Mouse (Mus musculus) adrenal gland, postnatal 36 days (tissue): Measurements from ENCODE around the gene Gtpbp8. TPM values are rescaled to one million over a fixed set of nuclear protein-coding genes. Genes with fewer than 3 reads are reported as not detected.
A peak's percentile ranks its signal among the peaks of the same experiment; 100 is the strongest.

Experiments
- DNase-seq, 2 experiments: peaks; one replicate each; pipeline ENCODE4 v3.0.0; 2021; ENCODE audit warnings: mixed read lengths in 1 of 2
- long read RNA-seq, 2 experiments: library from polyadenylated mRNA; stranded (forward); transcript quantifications; one replicate each; pipeline ENCODE4 v2.0.0; 2021; ENCODE audit warnings: borderline sequencing depth in 2 of 2
- total RNA-seq, 2 experiments: library from RNA; stranded (reverse); gene quantifications; 2 replicates each; pipeline ENCODE4 v1.2.3; 2021

Gene Gtpbp8
- 10 to 100 TPM; 18.2 to 19.1 TPM for total RNA-seq
- long read RNA-seq, experiment 1, transcript Gtpbp8-204 (6 exons, 3,415 nt) = major isoform, 16 of 32 reads
- long read RNA-seq, experiment 1, partial matches to known transcripts = 2 of 32 reads
- long read RNA-seq, experiment 1, other reads (novel, unspliced or antisense) = 9 of 32 reads
- long read RNA-seq, experiment 2, transcript Gtpbp8-204 (6 exons, 3,415 nt) = major isoform, 5 of 11 reads
- long read RNA-seq, experiment 2, partial matches to known transcripts = 0 of 11 reads
- long read RNA-seq, experiment 2, other reads (novel, unspliced or antisense) = 6 of 11 reads

GRCm38 (mm10) chr16:44745866-44746562 is at the start of gene Gtpbp8:
Gtpbp8 (minus strand) TSS chr16:44746363.
- peak; percentile 83 to 90 for DNase-seq

- no peak for DNase-seq
Measured at GRCm38 (mm10) chr16:44794416-44794815, 48.3 kb upstream of the Gtpbp8 start.

DNA sequence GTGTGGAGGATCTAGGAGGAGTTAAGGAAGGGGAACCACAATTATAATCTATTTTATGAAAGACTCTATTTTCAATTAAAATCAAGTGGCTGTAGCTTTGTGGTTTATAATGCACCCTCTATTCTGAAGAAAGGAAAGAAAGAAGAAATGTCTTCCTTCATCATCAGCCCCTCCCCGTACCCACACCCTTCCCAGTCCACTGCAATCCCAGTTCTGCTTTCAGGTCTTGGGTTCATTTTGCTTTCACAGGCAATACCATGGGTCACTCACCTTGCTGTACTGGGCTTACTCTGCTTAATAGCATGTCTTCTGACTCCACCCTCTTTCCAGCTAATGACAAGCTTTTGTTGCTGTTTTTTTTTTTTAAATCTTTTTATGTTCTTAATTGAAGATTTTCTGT is 40.8 kb upstream of the Gtpbp8 start:
- DNase-seq = no peak

DNA sequence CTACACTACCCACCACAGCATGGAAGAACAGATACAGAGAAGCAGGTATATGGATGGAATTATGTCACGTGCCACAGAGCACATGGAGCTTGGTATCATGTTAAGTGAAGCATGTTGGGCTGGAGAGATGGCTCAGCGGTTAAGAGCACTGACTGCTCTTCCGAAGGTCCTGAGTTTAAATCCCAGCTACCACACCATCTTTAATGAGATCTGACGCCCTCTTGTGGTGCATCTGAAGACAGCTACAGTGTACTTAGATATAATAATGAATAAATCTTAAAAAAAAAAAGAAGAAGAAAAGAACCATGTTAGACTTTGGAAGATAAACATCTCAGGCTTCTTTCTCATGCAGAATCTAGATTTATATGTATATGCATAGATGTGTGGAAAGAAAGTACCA is 34.6 kb upstream of the Gtpbp8 start:
- DNase-seq = no peak

DNA sequence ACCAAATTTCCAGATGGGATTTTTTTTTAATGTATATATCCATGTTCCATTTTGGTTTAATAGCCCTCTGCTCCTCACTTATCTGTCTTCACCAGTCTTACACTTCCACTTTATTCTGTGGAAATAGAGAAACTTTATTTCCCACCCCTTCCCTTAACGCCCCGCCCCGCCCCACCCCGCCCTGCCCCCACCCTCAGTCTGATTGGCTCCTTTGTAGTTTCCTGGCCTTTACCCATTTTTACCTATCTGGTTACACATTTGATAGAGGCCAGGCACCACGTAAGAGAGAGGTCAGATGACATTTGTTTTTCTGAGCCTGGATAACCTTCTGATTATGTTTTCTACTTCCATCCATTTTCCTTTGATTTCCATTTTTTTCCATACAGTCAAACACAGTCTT is 33.3 kb upstream of the Gtpbp8 start:
- no peak for DNase-seq

DNA sequence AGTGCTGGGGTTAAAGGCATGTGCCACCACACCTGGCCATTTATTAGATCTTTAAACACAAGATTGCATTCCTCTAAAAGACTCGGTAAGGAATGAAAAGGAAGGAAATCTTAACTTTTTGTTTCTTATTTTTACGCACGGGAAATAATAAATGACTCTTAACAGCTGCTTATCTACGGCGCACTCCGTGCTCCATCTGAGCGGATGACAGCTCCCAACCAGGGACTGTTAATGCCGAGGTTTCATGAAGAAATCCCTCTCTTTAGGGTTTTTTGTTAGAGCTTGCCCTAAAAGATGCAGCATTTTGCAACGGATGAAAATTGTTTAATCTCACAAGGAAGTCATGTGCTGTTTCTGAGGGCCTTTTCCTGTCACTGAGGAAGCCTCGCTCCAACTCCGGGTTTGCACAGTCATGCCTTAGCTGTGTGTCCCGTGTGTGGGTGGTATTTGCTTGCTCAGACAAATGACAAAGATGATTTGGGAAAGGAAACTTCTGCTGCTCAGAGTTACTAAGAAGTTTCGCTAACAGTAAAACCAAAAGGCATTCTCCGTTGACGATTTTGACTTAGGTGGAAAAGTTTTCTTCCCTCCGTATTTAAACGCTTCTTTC is 32.5 kb upstream of the Gtpbp8 start:
- DNase-seq = peak in 1 of 2 experiments; percentile 20

DNA sequence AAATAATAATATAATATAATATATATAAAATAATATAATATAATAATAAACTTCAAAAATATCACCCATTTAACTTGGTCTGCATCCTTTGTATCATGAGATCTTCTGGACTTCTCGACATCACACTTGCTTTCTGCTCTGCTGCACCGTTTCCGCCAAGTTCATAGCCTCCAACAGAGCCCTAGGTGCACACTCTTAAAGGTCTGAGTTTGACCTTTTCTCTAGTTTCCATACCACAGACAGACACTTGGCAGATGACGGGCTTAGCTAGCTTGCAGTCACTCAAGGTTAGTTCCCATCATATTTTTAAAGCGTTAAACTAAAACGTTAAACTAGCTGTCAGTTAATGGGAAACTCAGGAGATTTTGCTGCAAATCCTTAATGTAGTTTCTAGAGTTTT is 28.0 kb upstream of the Gtpbp8 start:
- DNase-seq = no peak

GRCm38 (mm10) chr16:44773673-44774072 is 27.5 kb upstream of the Gtpbp8 start:
- no peak for DNase-seq

DNA sequence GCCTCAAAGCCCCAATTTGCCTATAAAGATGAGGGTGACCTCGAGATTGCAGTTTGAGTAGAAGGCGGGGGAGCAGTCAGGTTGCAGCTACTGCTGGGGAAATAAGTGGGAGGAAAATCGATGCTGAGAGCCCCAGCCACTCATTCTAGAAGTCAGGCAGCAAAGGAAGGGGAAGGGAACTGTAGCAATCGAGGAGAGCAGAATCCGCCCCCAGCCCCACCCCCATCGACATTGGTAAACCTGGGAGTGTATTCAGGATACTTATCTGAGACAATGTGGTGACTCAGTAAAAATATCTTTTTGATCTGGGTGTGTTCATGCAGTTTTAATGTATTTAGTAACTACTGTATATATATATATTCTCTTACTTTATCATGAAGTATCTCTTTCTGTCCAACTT is 26.4 kb upstream of the Gtpbp8 start:
- DNase-seq = no peak

DNA sequence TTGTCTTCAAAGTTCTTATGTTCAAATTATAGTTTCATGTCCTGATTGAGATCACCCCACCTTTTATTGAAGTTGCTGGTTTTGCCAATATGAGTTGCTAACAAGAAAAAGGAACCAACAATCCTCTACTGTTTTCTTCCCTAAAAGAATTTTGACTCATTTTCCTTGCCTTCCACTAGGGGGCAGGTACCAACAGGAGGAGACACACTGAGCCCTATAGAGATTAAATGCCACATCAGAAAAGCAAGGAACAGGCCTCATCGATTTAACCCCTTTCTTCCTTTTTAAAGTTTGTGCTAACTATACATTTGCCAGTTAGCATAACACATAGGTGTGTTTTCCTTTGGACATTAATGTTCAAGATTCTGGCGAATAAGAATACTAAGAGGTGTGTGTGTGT is 21.8 kb upstream of the Gtpbp8 start:
- peak in 1 of 2 experiments; percentile 16 for DNase-seq

GRCm38 (mm10) chr16:44767506-44767905 is 21.3 kb upstream of the Gtpbp8 start:
- no peak for DNase-seq

DNA sequence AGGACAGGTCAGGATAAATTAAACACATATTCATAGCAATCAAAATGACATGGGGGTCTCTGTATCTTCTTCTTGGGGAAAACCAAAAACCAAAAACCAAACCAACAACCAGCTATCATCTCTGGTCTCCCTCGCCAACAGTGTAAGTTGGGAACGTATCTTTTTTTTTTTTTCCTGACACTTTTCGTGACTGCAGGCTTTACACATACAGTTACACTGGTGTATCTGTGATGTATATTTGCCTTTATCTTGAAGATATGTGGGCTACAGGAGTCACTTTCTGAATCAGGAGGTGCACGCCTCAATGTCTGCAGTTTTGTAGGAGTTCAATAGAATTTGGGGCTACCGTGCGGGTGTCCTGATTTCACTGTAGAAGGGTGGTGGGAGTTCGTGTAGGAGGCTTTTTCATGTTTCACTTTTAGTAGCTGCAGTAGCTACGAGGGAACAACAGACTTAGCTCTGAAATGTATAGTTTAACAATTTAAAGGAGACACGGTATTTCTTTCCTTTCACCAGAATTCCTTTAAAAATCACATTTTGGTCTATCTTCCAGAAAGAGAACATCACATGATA is 20.2 kb upstream of the Gtpbp8 start:
- DNase-seq = no peak

GRCm38 (mm10) chr16:44765555-44766319 is 19.6 kb upstream of the Gtpbp8 start, which contains the start of gene Cd200r1:
Cd200r1 (plus strand) TSS chr16:44765736.
- DNase-seq = no peak

- DNase-seq = no peak
Measured at GRCm38 (mm10) chr16:44761811-44762210, 15.6 kb upstream of the Gtpbp8 start.

- no peak for DNase-seq
Measured at GRCm38 (mm10) chr16:44757700-44758099, 11.5 kb upstream of the Gtpbp8 start.

DNA sequence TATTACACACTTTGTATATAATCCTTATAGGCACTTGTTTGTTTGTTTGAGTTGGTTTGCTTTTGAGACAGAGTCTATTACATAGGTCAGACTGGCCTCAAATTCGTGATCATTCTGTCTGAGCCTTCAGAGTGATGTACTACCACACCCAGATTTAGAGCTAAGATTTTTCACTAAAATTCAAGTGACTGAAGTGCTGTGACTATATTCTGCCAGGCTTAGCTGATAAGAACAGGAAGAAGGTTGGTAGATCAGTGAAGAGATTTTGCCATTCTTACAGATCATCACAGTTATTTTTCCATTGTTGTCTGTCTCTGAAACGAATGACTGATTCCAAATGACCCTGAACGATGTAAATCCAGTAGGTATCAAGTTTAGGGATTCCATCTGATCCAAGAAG is 1.8 kb upstream of the Gtpbp8 start:
- DNase-seq = no peak

GRCm38 (mm10) chr16:44745471-44745865 is 695 bp downstream of the Gtpbp8 start:
- no peak for DNase-seq

DNA sequence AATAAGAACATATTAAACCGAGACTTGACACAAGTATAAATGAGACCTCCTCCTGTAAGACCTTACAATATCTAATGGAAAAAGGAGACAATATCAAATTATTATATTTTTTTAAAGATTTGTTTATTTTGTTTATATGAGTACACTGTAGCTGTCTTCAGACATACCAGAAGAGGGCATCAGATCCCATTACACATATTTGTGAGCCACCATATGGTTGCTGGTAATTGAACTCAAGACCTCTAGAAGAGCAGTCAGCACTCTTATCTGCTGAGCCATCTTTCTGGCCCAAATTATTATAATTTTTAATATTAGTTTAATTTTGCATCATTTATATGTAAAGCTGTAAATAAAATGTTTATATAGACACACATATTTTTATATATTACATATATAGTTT is 3.4 kb downstream of the Gtpbp8 start:
- no peak for DNase-seq

DNA sequence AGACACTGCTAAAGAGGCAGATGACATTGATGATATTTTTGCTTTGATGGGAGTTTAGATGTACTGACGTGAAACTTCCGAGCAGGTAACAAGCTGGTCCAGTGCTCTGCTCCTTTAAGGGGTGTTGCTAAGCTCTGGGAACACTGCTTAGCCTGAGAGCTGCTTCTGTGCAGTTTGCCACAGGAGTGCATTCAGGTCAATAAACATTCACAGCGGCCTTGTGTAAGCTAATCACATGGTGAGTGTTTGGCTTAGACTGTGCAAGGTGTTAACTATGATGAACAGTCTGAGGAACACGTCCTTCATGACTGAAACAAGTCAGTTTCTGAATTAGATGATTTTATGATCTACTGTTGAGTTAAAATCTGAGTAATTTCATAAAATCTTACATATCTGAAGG is 10.0 kb downstream of the Gtpbp8 start:
- DNase-seq = no peak

DNA sequence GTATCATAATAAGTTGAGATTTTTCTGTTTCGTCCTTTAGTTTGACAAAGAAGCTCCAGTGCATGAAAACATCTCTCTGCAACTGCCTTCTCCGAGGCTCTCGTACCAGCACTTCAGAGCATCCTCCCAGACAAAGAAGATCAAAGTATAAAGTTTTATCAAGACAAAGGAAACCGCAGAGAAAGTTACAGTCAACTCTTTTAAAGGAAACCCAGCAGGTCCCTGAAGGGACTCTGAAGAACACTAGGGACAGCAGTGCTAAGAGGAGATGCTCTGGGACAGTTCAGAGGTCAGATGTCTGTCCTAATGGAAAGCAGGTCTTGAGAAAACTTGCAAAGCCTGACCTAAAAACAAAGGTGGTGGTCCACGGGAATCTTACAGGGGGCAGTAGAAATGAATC is 10.5 kb downstream of the Gtpbp8 start:
- DNase-seq = no peak

GRCm38 (mm10) chr16:44734059-44734458 is 12.1 kb downstream of the Gtpbp8 start:
- no peak for DNase-seq

DNA sequence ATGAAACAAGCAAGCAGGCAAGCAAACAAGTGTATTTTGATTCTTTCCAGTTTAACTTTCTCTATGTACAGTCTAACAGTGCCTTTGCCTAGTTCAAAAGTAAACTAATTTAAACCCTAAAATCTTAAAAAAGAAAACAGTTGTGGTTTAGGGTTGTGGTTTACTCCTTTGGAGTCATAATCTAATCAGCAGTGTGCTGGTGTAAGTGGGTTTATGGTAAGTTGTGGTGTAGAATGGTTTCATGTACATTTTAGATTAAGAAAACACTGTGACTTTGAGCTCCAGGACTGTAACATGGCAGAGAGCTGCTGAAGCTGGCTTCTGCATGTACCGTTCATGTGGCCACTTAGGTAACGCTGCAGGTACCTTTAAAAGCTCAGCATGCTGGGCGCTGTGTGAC is 18.6 kb downstream of the Gtpbp8 start:
- no peak for DNase-seq
